Mouse (Mus musculus): Measurements from ENCODE around the gene Pspc1. TPM values are rescaled to one million over a fixed set of nuclear protein-coding genes. Genes with fewer than 3 reads are reported as not detected.

Pspc1 gene
- total RNA-seq, 1 experiment, result 36.3 TPM

DNA sequence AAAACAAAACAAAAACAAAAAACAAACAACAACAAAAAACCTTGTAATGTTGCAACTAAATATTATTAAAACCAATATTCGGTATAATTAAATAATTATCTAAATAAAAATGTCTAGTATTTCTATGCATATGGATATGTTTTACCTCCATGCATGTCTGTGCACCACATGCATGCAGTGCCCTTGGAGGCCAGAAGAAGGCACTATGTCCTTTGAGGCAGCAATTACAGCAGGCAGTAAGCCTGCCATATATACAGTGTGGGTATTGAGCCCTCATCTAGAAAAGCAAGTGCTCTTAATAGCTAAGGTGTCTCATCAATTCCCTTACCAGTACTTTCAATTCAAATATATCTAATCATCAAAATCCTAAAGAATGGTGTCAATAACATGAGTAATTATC, 37.9 kb downstream of the Pspc1 start:
- in situ Hi-C loops (cut with MboI; ENCODE audit: low sequenced_read_pairs in 2 of 2, unreplicated experiment in 2 of 2), result no loop called here
- H3K36me3 ChIP-seq (ENCODE audit: control insufficient read depth, insufficient read depth, low read length, poor library complexity, severe bottlenecking), result peaks cover 4% of the 10 kb centered on the region; the same call in 1 of the 2 replicates

GRCm38 (mm10) chr14:56726493-56726892, 51.6 kb downstream of the Pspc1 start:
- H3K36me3 ChIP-seq (ENCODE audit: control insufficient read depth, insufficient read depth, low read length, poor library complexity, severe bottlenecking), result no peaks in the 10 kb centered on the region
- in situ Hi-C loops (cut with MboI; ENCODE audit: low sequenced_read_pairs in 2 of 2, unreplicated experiment in 2 of 2), result no loop called here
- DNase-seq (ENCODE audit: low read depth, low spot score), result no peak

More for the DNA sequence above, 37.9 kb downstream of the Pspc1 start:
- Histone ChIP-seq H3K9me3 (ENCODE audit: control insufficient read depth, insufficient read depth, low read depth, low read length) (no peaks in the 10 kb centered on the region), H3K4me3 (ENCODE audit: insufficient read depth in 1 of 2, low read depth in 1 of 2, low read length in 2 of 2, poor library complexity in 1 of 2, severe bottlenecking in 1 of 2) (no peak overlapping the region), H3K4me1 (ENCODE audit: control insufficient read depth in 2 of 2, insufficient read depth in 2 of 2, low read length in 2 of 2, poor library complexity in 1 of 2) (no peaks in the 10 kb centered on the region), H3K27ac (ENCODE audit: insufficient read depth, low read depth, low read length, poor library complexity, severe bottlenecking) (no peak overlapping the region), H3K9ac (ENCODE audit: insufficient read depth, low read depth, low read length, poor library complexity, severe bottlenecking) (no peak overlapping the region)
- DNase-seq (ENCODE audit: low read depth, low spot score), result peak; percentile 11
- no peak for TF ChIP-seq HCFC1 (IDR thresholded peaks at IDR 0.05; ENCODE audit: borderline replicate concordance, insufficient read depth, low read length)
- no peak for TF ChIP-seq MAFK (IDR thresholded peaks at IDR 0.05; ENCODE audit: insufficient read depth, low read depth, low read length)
- no peak for TF ChIP-seq CHD2 (IDR thresholded peaks at IDR 0.05; ENCODE audit: low read depth, low read length)
- no peak for TF ChIP-seq ZC3H11A (IDR thresholded peaks at IDR 0.05; ENCODE audit: borderline replicate concordance, low read depth, low read length)
- no peak for TF ChIP-seq ZNF384 (IDR thresholded peaks at IDR 0.05; ENCODE audit: low read depth, low read length)

DNA sequence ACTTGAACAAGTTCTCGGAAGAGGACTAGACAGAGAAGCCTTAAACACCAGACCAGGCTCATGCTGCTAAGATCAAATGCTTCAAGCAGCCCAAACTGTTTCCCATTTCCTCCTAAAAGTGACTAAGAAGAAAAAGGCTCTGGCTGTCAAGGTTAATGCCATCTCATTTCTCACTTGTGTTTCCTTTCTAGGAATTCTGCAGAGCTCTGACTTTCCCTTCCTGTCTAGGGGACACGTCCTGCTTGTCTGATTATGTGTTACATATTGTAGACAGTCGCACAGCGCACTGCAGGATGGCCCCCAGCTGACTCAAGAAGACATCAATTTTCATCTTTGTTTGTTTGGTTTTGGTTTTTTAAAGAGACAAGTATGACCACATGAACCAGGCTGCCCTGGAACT, 72.4 kb downstream of the Pspc1 start:
- no peak overlapping the region for H3K27ac ChIP-seq (ENCODE audit: insufficient read depth, low read depth, low read length, poor library complexity, severe bottlenecking)
- TF ChIP-seq MAFK (IDR thresholded peaks at IDR 0.05; ENCODE audit: insufficient read depth, low read depth, low read length), result no peak
- TF ChIP-seq ZNF384 (IDR thresholded peaks at IDR 0.05; ENCODE audit: low read depth, low read length), result no peak
- no peak for TF ChIP-seq ZC3H11A (IDR thresholded peaks at IDR 0.05; ENCODE audit: borderline replicate concordance, low read depth, low read length)
- TF ChIP-seq HCFC1 (IDR thresholded peaks at IDR 0.05; ENCODE audit: borderline replicate concordance, insufficient read depth, low read length), result no peak
- TF ChIP-seq CHD2 (IDR thresholded peaks at IDR 0.05; ENCODE audit: low read depth, low read length), result no peak
- DNase-seq (ENCODE audit: low read depth, low spot score), result no peak
- no peak overlapping the region for H3K4me3 ChIP-seq (ENCODE audit: insufficient read depth in 1 of 2, low read depth in 1 of 2, low read length in 2 of 2, poor library complexity in 1 of 2, severe bottlenecking in 1 of 2)
- H3K36me3 ChIP-seq (ENCODE audit: control insufficient read depth, insufficient read depth, low read length, poor library complexity, severe bottlenecking), result peaks cover 3% of the 10 kb centered on the region
- in situ Hi-C loops (cut with MboI; ENCODE audit: low sequenced_read_pairs in 2 of 2, unreplicated experiment in 2 of 2), result no loop called here
- no peaks in the 10 kb centered on the region for H3K4me1 ChIP-seq (ENCODE audit: control insufficient read depth in 2 of 2, insufficient read depth in 2 of 2, low read length in 2 of 2, poor library complexity in 1 of 2)
- H3K9me3 ChIP-seq (ENCODE audit: control insufficient read depth, insufficient read depth, low read depth, low read length), result no peaks in the 10 kb centered on the region
- no peak overlapping the region for H3K9ac ChIP-seq (ENCODE audit: insufficient read depth, low read depth, low read length, poor library complexity, severe bottlenecking)

More at GRCm38 (mm10) chr14:56726493-56726892, 51.6 kb downstream of the Pspc1 start:
- Histone ChIP-seq H3K27ac (ENCODE audit: insufficient read depth, low read depth, low read length, poor library complexity, severe bottlenecking) (no peak overlapping the region), H3K4me3 (ENCODE audit: insufficient read depth in 1 of 2, low read depth in 1 of 2, low read length in 2 of 2, poor library complexity in 1 of 2, severe bottlenecking in 1 of 2) (no peak overlapping the region), H3K9ac (ENCODE audit: insufficient read depth, low read depth, low read length, poor library complexity, severe bottlenecking) (no peak overlapping the region), H3K9me3 (ENCODE audit: control insufficient read depth, insufficient read depth, low read depth, low read length) (no peaks in the 10 kb centered on the region), H3K4me1 (ENCODE audit: control insufficient read depth in 2 of 2, insufficient read depth in 2 of 2, low read length in 2 of 2, poor library complexity in 1 of 2) (no peaks in the 10 kb centered on the region)
- TF ChIP-seq MAFK (IDR thresholded peaks at IDR 0.05; ENCODE audit: insufficient read depth, low read depth, low read length) (no peak), CHD2 (IDR thresholded peaks at IDR 0.05; ENCODE audit: low read depth, low read length) (no peak), ZC3H11A (IDR thresholded peaks at IDR 0.05; ENCODE audit: borderline replicate concordance, low read depth, low read length) (no peak), ZNF384 (IDR thresholded peaks at IDR 0.05; ENCODE audit: low read depth, low read length) (no peak), HCFC1 (IDR thresholded peaks at IDR 0.05; ENCODE audit: borderline replicate concordance, insufficient read depth, low read length) (no peak)

DNA sequence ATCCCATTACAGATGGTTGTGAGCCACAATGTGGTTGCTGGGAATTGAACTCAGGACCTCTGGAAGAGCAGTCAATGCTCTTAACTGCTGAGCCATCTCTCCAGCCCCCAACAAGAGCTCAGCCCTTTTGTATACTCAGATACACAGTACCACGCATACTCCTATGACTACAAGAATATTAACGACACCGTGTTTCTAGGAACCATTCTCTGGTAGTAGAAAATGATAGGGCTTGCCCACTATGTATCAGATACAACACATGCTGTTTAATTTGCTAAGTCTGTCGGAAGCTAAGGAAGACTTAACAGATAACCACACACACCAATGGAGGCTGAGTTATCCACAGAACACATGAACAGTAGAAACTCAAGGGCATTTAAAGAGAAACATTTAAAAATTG, 75.5 kb downstream of the Pspc1 start:
- no peak overlapping the region for H3K4me3 ChIP-seq (ENCODE audit: insufficient read depth in 1 of 2, low read depth in 1 of 2, low read length in 2 of 2, poor library complexity in 1 of 2, severe bottlenecking in 1 of 2)
- TF ChIP-seq HCFC1 (IDR thresholded peaks at IDR 0.05; ENCODE audit: borderline replicate concordance, insufficient read depth, low read length), result no peak
- no peak for TF ChIP-seq MAFK (IDR thresholded peaks at IDR 0.05; ENCODE audit: insufficient read depth, low read depth, low read length)
- no peak for TF ChIP-seq ZNF384 (IDR thresholded peaks at IDR 0.05; ENCODE audit: low read depth, low read length)
- TF ChIP-seq ZC3H11A (IDR thresholded peaks at IDR 0.05; ENCODE audit: borderline replicate concordance, low read depth, low read length), result no peak
- no peak for TF ChIP-seq CHD2 (IDR thresholded peaks at IDR 0.05; ENCODE audit: low read depth, low read length)
- no peak overlapping the region for H3K9ac ChIP-seq (ENCODE audit: insufficient read depth, low read depth, low read length, poor library complexity, severe bottlenecking)
- no peaks in the 10 kb centered on the region for H3K9me3 ChIP-seq (ENCODE audit: control insufficient read depth, insufficient read depth, low read depth, low read length)
- H3K4me1 ChIP-seq (ENCODE audit: control insufficient read depth in 2 of 2, insufficient read depth in 2 of 2, low read length in 2 of 2, poor library complexity in 1 of 2), result no peaks in the 10 kb centered on the region
- peaks cover 14% of the 10 kb centered on the region for H3K36me3 ChIP-seq (ENCODE audit: control insufficient read depth, insufficient read depth, low read length, poor library complexity, severe bottlenecking)
- in situ Hi-C loops (cut with MboI; ENCODE audit: low sequenced_read_pairs in 2 of 2, unreplicated experiment in 2 of 2), result no loop called here
- no peak overlapping the region for H3K27ac ChIP-seq (ENCODE audit: insufficient read depth, low read depth, low read length, poor library complexity, severe bottlenecking)
- DNase-seq (ENCODE audit: low read depth, low spot score), result no peak

DNA sequence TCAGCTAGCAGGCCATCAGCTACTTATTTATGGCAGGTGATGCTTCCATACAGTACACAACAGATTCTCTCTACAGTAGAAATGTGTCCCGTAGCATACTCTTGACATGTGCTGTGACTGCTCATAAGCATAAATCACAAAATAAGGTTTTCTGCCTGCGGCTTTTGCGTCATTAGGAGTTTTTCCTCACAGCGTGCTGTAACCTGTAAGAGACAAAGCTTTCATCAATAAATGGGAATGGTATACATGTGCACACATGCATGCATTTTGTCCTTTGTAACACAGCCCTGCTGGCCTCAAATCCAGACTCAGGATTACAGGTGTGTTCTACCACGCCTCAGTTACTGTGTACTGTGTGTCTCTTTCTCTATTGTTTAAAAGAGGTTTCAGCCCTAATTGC, 80.3 kb downstream of the Pspc1 start:
- Histone ChIP-seq H3K4me3 (ENCODE audit: insufficient read depth in 1 of 2, low read depth in 1 of 2, low read length in 2 of 2, poor library complexity in 1 of 2, severe bottlenecking in 1 of 2) (no peak overlapping the region), H3K9ac (ENCODE audit: insufficient read depth, low read depth, low read length, poor library complexity, severe bottlenecking) (no peak overlapping the region), H3K4me1 (ENCODE audit: control insufficient read depth in 2 of 2, insufficient read depth in 2 of 2, low read length in 2 of 2, poor library complexity in 1 of 2) (no peaks in the 10 kb centered on the region), H3K9me3 (ENCODE audit: control insufficient read depth, insufficient read depth, low read depth, low read length) (no peaks in the 10 kb centered on the region), H3K27ac (ENCODE audit: insufficient read depth, low read depth, low read length, poor library complexity, severe bottlenecking) (no peak overlapping the region), H3K36me3 (ENCODE audit: control insufficient read depth, insufficient read depth, low read length, poor library complexity, severe bottlenecking) (peaks cover 41% of the 10 kb centered on the region)
- DNase-seq (ENCODE audit: low read depth, low spot score), result no peak
- TF ChIP-seq MAFK (IDR thresholded peaks at IDR 0.05; ENCODE audit: insufficient read depth, low read depth, low read length), result no peak
- no peak for TF ChIP-seq HCFC1 (IDR thresholded peaks at IDR 0.05; ENCODE audit: borderline replicate concordance, insufficient read depth, low read length)
- no peak for TF ChIP-seq CHD2 (IDR thresholded peaks at IDR 0.05; ENCODE audit: low read depth, low read length)
- TF ChIP-seq ZNF384 (IDR thresholded peaks at IDR 0.05; ENCODE audit: low read depth, low read length), result no peak
- no peak for TF ChIP-seq ZC3H11A (IDR thresholded peaks at IDR 0.05; ENCODE audit: borderline replicate concordance, low read depth, low read length)
- in situ Hi-C loops (cut with MboI; ENCODE audit: low sequenced_read_pairs in 2 of 2, unreplicated experiment in 2 of 2), result no loop called here
